Mouse (Mus musculus): ENCODE data around the gene Hcst. TPM values are rescaled to one million over a fixed set of nuclear protein-coding genes. Genes with fewer than 3 reads are reported as not detected.

Hcst gene
- polyA plus RNA-seq, 1 experiment = not detected

DNA sequence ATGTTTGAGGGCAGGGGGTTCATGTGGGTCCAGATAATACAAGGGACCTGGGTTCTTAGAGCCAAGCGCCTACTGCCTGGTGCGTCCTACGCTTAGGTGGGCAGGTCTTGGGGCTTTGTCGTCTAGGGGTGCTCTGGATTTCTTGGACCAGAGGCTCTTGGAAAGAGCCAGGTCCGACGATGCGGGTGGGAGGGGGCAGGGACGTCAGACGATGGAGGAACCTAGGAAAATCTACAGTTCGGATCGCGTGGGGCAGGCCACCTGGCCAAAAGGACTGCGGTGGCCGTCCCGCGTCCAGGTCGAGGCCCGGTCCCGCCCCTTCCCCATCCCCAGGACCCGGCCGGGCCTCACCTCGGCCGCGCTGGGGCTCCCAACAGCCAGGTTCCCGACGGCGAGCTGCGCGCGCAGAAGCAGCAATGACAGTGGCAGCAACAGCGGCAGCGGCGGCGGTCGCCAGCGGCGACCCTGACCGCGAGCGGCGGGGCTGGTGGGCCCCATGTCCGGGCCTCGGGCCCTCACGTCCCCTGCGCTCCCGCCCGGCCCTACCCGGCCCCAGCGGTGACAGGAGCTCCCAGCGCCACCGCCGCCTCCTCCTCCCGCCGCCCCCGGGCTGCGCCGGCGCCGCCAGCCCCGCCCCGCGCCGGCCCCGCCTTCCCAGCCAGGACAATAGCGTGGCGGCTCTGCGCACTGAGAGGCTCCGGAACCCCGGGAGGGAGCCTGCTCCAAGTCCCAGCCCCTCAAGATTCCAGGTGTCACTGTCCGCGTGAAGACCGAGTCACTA is 25.5 kb upstream of the Hcst start, which contains the start of gene Aplp1:
Aplp1 (minus strand) TSS at position 565 of the 781 bp plus-strand sequence.
- no peak for TF ChIP-seq MAX (IDR thresholded peaks at IDR 0.05; ENCODE audit: low read depth)
- TF ChIP-seq POLR2AphosphoS2 (IDR thresholded peaks at IDR 0.05; ENCODE audit: insufficient read length, low read depth) = no peak
- TF ChIP-seq MYOG (IDR thresholded peaks at IDR 0.05; ENCODE audit: control insufficient read depth in 1 of 3, insufficient read depth in 1 of 3, insufficient read length in 2 of 3, low read depth in 2 of 3) = no peak
- no peak for TF ChIP-seq POLR2A (IDR thresholded peaks at IDR 0.05; ENCODE audit: insufficient read length, low read depth)
- peaks cover 36% of the 10 kb centered on the region for H3K27me3 ChIP-seq (ENCODE audit: control insufficient read depth, insufficient read depth, insufficient read length)
- no peaks in the 10 kb centered on the region for H3K36me3 ChIP-seq (ENCODE audit: control insufficient read depth, insufficient read depth)
- H3ac ChIP-seq (ENCODE audit: control insufficient read depth, insufficient read length) = no peak within 1 kb of the TSS
- H3K79me2 ChIP-seq (ENCODE audit: control insufficient read depth, insufficient read depth) = no peaks in the 10 kb centered on the region
- H3K4me2 ChIP-seq (ENCODE audit: low read depth) = no peak within 1 kb of the TSS
- no peak within 1 kb of the TSS for H3K4me3 ChIP-seq

DNA sequence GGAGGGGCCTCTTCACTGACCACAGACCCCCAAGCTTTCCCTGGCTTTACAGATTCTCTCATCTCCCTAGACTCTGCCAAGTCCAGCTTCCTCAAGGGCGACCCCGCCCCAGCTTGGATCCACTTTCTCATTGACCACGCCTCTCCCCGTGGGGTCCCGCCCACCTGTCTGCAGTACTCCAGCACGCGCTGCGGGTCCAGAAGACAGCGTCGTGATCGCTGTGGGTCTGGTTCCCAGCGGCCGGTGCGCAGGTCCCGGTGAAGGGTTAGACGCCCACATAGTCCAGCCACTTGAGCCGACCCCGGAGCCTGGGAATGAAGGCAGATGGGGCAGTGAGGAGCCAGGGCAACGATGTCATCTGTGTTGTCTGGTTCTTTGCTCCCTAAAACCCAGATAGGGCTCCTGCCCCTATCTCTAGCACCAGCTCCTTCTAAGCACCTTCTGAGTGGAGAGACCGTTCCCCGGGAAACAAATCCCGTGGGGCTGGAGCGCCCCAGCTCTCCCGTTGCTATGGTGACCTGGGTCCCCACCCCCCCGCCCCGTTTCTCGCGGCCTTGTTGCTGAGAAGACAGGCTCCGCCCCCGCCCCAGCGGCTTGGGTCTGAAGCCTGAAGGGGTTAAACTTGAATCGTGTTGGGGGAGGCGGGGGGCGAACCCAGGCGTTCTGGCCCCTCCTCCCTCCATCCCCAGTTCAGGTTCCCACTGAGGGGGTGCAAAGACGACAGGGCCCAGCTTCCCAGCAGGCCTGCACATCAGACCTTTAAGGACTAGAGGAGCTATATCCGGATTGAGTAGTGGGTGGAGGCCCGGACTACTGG is 24.7 kb upstream of the Hcst start:
- Histone ChIP-seq H3ac (ENCODE audit: control insufficient read depth, insufficient read length) (no peak overlapping the region), H3K79me2 (ENCODE audit: control insufficient read depth, insufficient read depth) (no peaks in the 10 kb centered on the region), H3K4me2 (ENCODE audit: low read depth) (no peak overlapping the region), H3K27me3 (ENCODE audit: control insufficient read depth, insufficient read depth, insufficient read length) (peaks cover 41% of the 10 kb centered on the region), H3K4me3 (no peak overlapping the region), H3K36me3 (ENCODE audit: control insufficient read depth, insufficient read depth) (no peaks in the 10 kb centered on the region)
- TF ChIP-seq POLR2AphosphoS2 (IDR thresholded peaks at IDR 0.05; ENCODE audit: insufficient read length, low read depth) (no peak), MAX (IDR thresholded peaks at IDR 0.05; ENCODE audit: low read depth) (no peak), SRF (IDR thresholded peaks at IDR 0.05; ENCODE audit: control insufficient read depth, insufficient read length, low read depth) (no peak), TCF3 (IDR thresholded peaks at IDR 0.05; ENCODE audit: insufficient read length, low read depth) (no peak), TCF12 (IDR thresholded peaks at IDR 0.05; ENCODE audit: insufficient read depth, poor library complexity, severe bottlenecking) (no peak), E2F4 (IDR thresholded peaks at IDR 0.05; ENCODE audit: insufficient read depth) (no peak), CEBPB (IDR thresholded peaks at IDR 0.05; ENCODE audit: insufficient read depth, poor library complexity, severe bottlenecking) (no peak), USF1 (IDR thresholded peaks at IDR 0.05; ENCODE audit: low read depth) (no peak), MYOG (IDR thresholded peaks at IDR 0.05; ENCODE audit: control insufficient read depth in 1 of 3, insufficient read depth in 1 of 3, insufficient read length in 2 of 3, low read depth in 2 of 3) (no peak), POLR2A (IDR thresholded peaks at IDR 0.05; ENCODE audit: insufficient read length, low read depth) (no peak), MYOD1 (IDR thresholded peaks at IDR 0.05; ENCODE audit: control insufficient read depth in 1 of 3, insufficient read length in 2 of 3, low read depth in 2 of 3) (no peak), REST (IDR thresholded peaks at IDR 0.05; ENCODE audit: insufficient read depth, insufficient read length) (no peak)

DNA sequence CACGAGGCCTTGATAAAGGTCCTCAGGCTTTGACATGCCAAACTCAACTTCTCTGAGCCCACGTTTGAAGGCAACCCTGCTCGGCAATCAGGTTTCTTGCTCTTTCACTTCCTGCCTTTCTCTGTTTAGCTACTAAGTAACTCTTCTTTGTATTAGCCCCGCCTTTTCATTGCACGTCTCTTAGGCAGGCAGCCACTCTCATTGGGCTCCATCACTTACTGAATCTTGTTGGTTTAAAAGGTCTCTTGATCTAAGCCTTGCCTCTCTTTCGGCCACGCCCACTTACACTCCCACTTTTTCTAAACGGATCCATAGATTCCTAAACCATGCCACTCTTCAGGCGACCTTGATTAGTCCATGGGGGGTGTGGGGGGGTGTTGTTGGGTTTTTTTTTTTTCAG is 24.0 kb upstream of the Hcst start:
- Histone ChIP-seq H3K36me3 (ENCODE audit: control insufficient read depth, insufficient read depth) (no peaks in the 10 kb centered on the region), H3ac (ENCODE audit: control insufficient read depth, insufficient read length) (no peak overlapping the region), H3K4me3 (no peak overlapping the region), H3K27me3 (ENCODE audit: control insufficient read depth, insufficient read depth, insufficient read length) (peaks cover 41% of the 10 kb centered on the region), H3K79me2 (ENCODE audit: control insufficient read depth, insufficient read depth) (no peaks in the 10 kb centered on the region), H3K4me2 (ENCODE audit: low read depth) (no peak overlapping the region)
- TF ChIP-seq E2F4 (IDR thresholded peaks at IDR 0.05; ENCODE audit: insufficient read depth) (no peak), MYOG (IDR thresholded peaks at IDR 0.05; ENCODE audit: control insufficient read depth in 1 of 3, insufficient read depth in 1 of 3, insufficient read length in 2 of 3, low read depth in 2 of 3) (no peak), TCF3 (IDR thresholded peaks at IDR 0.05; ENCODE audit: insufficient read length, low read depth) (no peak), POLR2A (IDR thresholded peaks at IDR 0.05; ENCODE audit: insufficient read length, low read depth) (no peak), CEBPB (IDR thresholded peaks at IDR 0.05; ENCODE audit: insufficient read depth, poor library complexity, severe bottlenecking) (no peak), REST (IDR thresholded peaks at IDR 0.05; ENCODE audit: insufficient read depth, insufficient read length) (no peak), MYOD1 (IDR thresholded peaks at IDR 0.05; ENCODE audit: control insufficient read depth in 1 of 3, insufficient read length in 2 of 3, low read depth in 2 of 3) (no peak), MAX (IDR thresholded peaks at IDR 0.05; ENCODE audit: low read depth) (no peak), TCF12 (IDR thresholded peaks at IDR 0.05; ENCODE audit: insufficient read depth, poor library complexity, severe bottlenecking) (no peak), POLR2AphosphoS2 (IDR thresholded peaks at IDR 0.05; ENCODE audit: insufficient read length, low read depth) (no peak)

DNA sequence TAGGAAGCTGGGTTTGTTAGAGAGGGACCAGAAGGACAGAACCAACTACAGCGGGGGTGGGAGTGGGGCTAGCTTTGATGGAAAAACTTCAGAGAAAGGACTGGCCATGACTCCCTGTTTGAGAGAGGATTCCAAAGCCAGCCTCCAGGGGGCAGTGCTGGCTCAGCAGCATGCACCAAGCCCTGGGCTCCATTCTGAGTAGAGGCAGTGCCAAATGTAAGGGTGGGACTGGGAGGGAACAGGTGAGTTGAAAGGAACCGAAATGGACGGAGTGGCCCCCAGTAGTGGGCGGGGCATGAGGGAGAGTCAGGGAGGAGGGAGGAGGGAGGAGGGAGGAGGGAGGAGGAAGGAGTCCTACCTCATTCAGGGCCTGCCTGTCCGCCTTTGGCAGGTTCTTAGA is 21.0 kb upstream of the Hcst start:
- Histone ChIP-seq H3K4me2 (ENCODE audit: low read depth) (no peak overlapping the region), H3K79me2 (ENCODE audit: control insufficient read depth, insufficient read depth) (no peaks in the 10 kb centered on the region), H3ac (ENCODE audit: control insufficient read depth, insufficient read length) (no peak overlapping the region), H3K36me3 (ENCODE audit: control insufficient read depth, insufficient read depth) (no peaks in the 10 kb centered on the region), H3K27me3 (ENCODE audit: control insufficient read depth, insufficient read depth, insufficient read length) (peaks cover 53% of the 10 kb centered on the region), H3K4me3 (no peak overlapping the region)
- TF ChIP-seq MYOD1 (IDR thresholded peaks at IDR 0.05; ENCODE audit: control insufficient read depth in 1 of 3, insufficient read length in 2 of 3, low read depth in 2 of 3) (no peak), POLR2A (IDR thresholded peaks at IDR 0.05; ENCODE audit: insufficient read length, low read depth) (no peak), USF1 (IDR thresholded peaks at IDR 0.05; ENCODE audit: low read depth) (no peak), CEBPB (IDR thresholded peaks at IDR 0.05; ENCODE audit: insufficient read depth, poor library complexity, severe bottlenecking) (no peak), MYOG (IDR thresholded peaks at IDR 0.05; ENCODE audit: control insufficient read depth in 1 of 3, insufficient read depth in 1 of 3, insufficient read length in 2 of 3, low read depth in 2 of 3) (no peak), E2F4 (IDR thresholded peaks at IDR 0.05; ENCODE audit: insufficient read depth) (no peak), MAX (IDR thresholded peaks at IDR 0.05; ENCODE audit: low read depth) (no peak), POLR2AphosphoS2 (IDR thresholded peaks at IDR 0.05; ENCODE audit: insufficient read length, low read depth) (no peak), TCF12 (IDR thresholded peaks at IDR 0.05; ENCODE audit: insufficient read depth, poor library complexity, severe bottlenecking) (no peak)

Data from myocyte (in vitro differentiated cells).